Mouse (Mus musculus) thymus, adult 2 months (tissue): ENCODE measurements at regions not wholly inside any gene's neighbourhood (a gene's known extent, or its start where the extent isn't known, plus 50 kb on each side); places are given as distances from the start of the nearest gene placed in this dataset.

Source experiments
- CTCF ChIP-seq: fragments of 200-500 bp; IDR thresholded peaks from 2 replicates; pipeline ENCODE4 v1.5.1; 2012; ENCODE audit warnings: mild to moderate bottlenecking, control low read depth, low read length, moderate library complexity, borderline replicate concordance; ENCODE audit not compliant: control insufficient read depth, poor library complexity, insufficient read depth; ENCODE audit errors: extremely low read depth
- POLR2A ChIP-seq: fragments of 200-500 bp; IDR thresholded peaks from 2 replicates; pipeline ENCODE4 v1.6.1; 2012; ENCODE audit warnings: mild to moderate bottlenecking, low read length, control low read depth, moderate library complexity; ENCODE audit not compliant: control insufficient read depth, poor library complexity, insufficient read depth; ENCODE audit errors: extremely low read depth

GRCm38 (mm10) chr2:137616637-137617036 is 500.2 kb upstream of the Jag1 start:
- no peak for TF ChIP-seq CTCF
- TF ChIP-seq POLR2A, result no peak
